17 mouse cellular contexts compared by ENCODE assay signal in the genomic region with DNA sequence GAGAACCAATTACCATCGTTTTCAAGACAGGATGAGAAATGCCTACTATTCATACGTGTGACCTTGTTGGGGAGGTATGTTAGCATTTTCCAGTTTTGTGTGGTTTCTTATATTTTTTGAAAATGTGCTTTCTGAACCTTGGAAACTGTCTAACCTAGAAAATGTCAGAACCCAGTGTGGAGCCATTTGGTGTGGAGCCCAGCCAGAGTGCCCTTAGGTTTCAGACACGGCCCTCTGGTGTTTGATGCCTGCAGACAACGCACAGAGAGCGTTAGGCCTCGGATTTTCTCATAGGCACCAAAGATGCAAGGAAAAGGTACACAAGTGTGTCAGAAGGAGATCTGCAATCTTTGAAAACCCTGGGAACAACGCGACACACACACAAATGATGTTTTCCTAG.
DNase-seq lines count a peak whose midpoint lies in the region; ATAC-seq and TF ChIP-seq lines count a peak whose summit lies in the region.
"Had no signal": no experiment of that assay in that cellular context is flagged by ENCODE, and none has a peak within 500 bp of the region (broad histone marks: within the 10 kb centered on the region; RNA-seq: fewer than 3 reads in every experiment).

No protein-coding gene starts in this region.

- H3K4me1 ChIP-seq in neural tube, embryonic 13.5 days (replicated peaks), result peaks cover 47% of the 10 kb centered on the region

- 79% methylated on average over 8 of the region's 8 CpGs for WGBS in neural tube, embryonic 13.5 days

- intact Hi-C loops in left cerebral cortex, adult 2 months (cut with DNase I), result loop anchor here (10.0 kb wide), 1 partner anchor 136 kb away; the partner anchor contains the start of gene App

- peaks cover 20% of the 10 kb centered on the region for H3K36me3 ChIP-seq in neural tube, embryonic 13.5 days
- H3K36me3 ChIP-seq: G1E had no signal

- H3K9ac ChIP-seq in neural tube, embryonic 13.5 days, result no peak overlapping the region
- H3K9ac ChIP-seq: lung, embryonic 14.5 days had no signal

- no peak overlapping the region for H3K4me3 ChIP-seq in left cerebral cortex, adult 2 months
- H3K4me3 ChIP-seq in neural tube, embryonic 13.5 days, result no peak overlapping the region
- H3K4me3 ChIP-seq: heart, adult 2 months had no signal

- H3K27me3 ChIP-seq in neural tube, embryonic 13.5 days, result no peaks in the 10 kb centered on the region

- no peak for TF ChIP-seq CTCF in left cerebral cortex, adult 2 months (IDR thresholded peaks at IDR 0.05)

- DNase-seq in left cerebral cortex, adult 2 months (ENCODE audit: extremely low spot score in 1 of 2, low spot score in 2 of 2), result no peak
- DNase-seq in left cerebral cortex, adult 18-20 months (ENCODE audit: low spot score in 2 of 2), result no peak
- peak; percentile 65 to 73 for DNase-seq in cerebellum, adult 18-20 months
- DNase-seq in cerebellum, postnatal 10 days, result peak; percentile 29 to 38
- DNase-seq in c-Kit-positive CD71-positive TER-119-positive erythroid progenitor cells, embryonic 14.5 days (ENCODE audit: low spot score), result no peak
- DNase-seq in testis, postnatal 10 days (ENCODE audit: low spot score), result no peak
- DNase-seq: adrenal gland, adult 8-10 months; heart, adult 2 months; heart, postnatal 14 days; lung, embryonic 14.5 days; right cerebral cortex, postnatal 4 days; thymus, adult 2 months had no signal

- H3K9me3 ChIP-seq in neural tube, embryonic 13.5 days, result no peaks in the 10 kb centered on the region

- no peak for ATAC-seq in neural tube, embryonic 13.5 days (ENCODE audit: low read depth)
- ATAC-seq: intestine, embryonic 16.5 days had no signal

- peak overlapping the region; percentile 61 for H3K27ac ChIP-seq in left cerebral cortex, adult 2 months
- peak overlapping the region; percentile 81 for H3K27ac ChIP-seq in neural tube, embryonic 13.5 days (replicated peaks)
- H3K27ac ChIP-seq: heart, adult 2 months; kidney, postnatal 0 days; macrophage had no signal

- H3K4me2 ChIP-seq in neural tube, embryonic 13.5 days, result no peak overlapping the region
- H3K4me2 ChIP-seq: lung, embryonic 14.5 days had no signal

Comparison
In these comparisons a context has a peak if more than half of its experiments do, and no peak if none do; other contexts are left out.
1. DNase-seq: peak in cerebellum, adult 18-20 months (2 of 2) and cerebellum, postnatal 10 days (2 of 2); none in left cerebral cortex, adult 2 months (0 of 2), left cerebral cortex, adult 18-20 months (0 of 2), c-Kit-positive CD71-positive TER-119-positive erythroid progenitor cells, embryonic 14.5 days (single experiment) and testis, postnatal 10 days (single experiment).